Mouse (Mus musculus): ENCODE data around the gene Nol11. TPM values are rescaled to one million over a fixed set of nuclear protein-coding genes. Genes with fewer than 3 reads are reported as not detected.
A peak's percentile ranks its signal among the peaks of the same experiment; 100 is the strongest.

Gene Nol11
- total RNA-seq, 1 experiment, result 90.4 TPM

GRCm38 (mm10) chr11:107223169-107223561 is 34.0 kb upstream of the Nol11 start:
- Histone ChIP-seq H3K9me3 (ENCODE audit: control insufficient read depth, insufficient read depth, low read depth, low read length) (no peaks in the 10 kb centered on the region), H3K4me3 (ENCODE audit: insufficient read depth in 1 of 2, low read depth in 1 of 2, low read length in 2 of 2, poor library complexity in 1 of 2, severe bottlenecking in 1 of 2) (no peak overlapping the region), H3K4me1 (ENCODE audit: control insufficient read depth in 2 of 2, insufficient read depth in 2 of 2, low read length in 2 of 2, poor library complexity in 1 of 2) (no peaks in the 10 kb centered on the region), H3K36me3 (ENCODE audit: control insufficient read depth, insufficient read depth, low read length, poor library complexity, severe bottlenecking) (peaks cover 9% of the 10 kb centered on the region), H3K9ac (ENCODE audit: insufficient read depth, low read depth, low read length, poor library complexity, severe bottlenecking) (no peak overlapping the region), H3K27ac (ENCODE audit: insufficient read depth, low read depth, low read length, poor library complexity, severe bottlenecking) (no peak overlapping the region)
- DNase-seq (ENCODE audit: low read depth, low spot score), result no peak
- TF ChIP-seq CHD2 (IDR thresholded peaks at IDR 0.05; ENCODE audit: low read depth, low read length), result no peak
- no peak for TF ChIP-seq ZC3H11A (IDR thresholded peaks at IDR 0.05; ENCODE audit: borderline replicate concordance, low read depth, low read length)
- no peak for TF ChIP-seq HCFC1 (IDR thresholded peaks at IDR 0.05; ENCODE audit: borderline replicate concordance, insufficient read depth, low read length)
- TF ChIP-seq ZNF384 (IDR thresholded peaks at IDR 0.05; ENCODE audit: low read depth, low read length), result no peak
- no peak for TF ChIP-seq MAFK (IDR thresholded peaks at IDR 0.05; ENCODE audit: insufficient read depth, low read depth, low read length)
- in situ Hi-C loops (cut with MboI; ENCODE audit: low sequenced_read_pairs in 2 of 2, unreplicated experiment in 2 of 2), result no loop called here

- H3K4me3 ChIP-seq (ENCODE audit: insufficient read depth in 1 of 2, low read depth in 1 of 2, low read length in 2 of 2, poor library complexity in 1 of 2, severe bottlenecking in 1 of 2), result no peak overlapping the region
- no peak overlapping the region for H3K27ac ChIP-seq (ENCODE audit: insufficient read depth, low read depth, low read length, poor library complexity, severe bottlenecking)
- peaks cover 9% of the 10 kb centered on the region for H3K36me3 ChIP-seq (ENCODE audit: control insufficient read depth, insufficient read depth, low read length, poor library complexity, severe bottlenecking)
- no peaks in the 10 kb centered on the region for H3K9me3 ChIP-seq (ENCODE audit: control insufficient read depth, insufficient read depth, low read depth, low read length)
- H3K9ac ChIP-seq (ENCODE audit: insufficient read depth, low read depth, low read length, poor library complexity, severe bottlenecking), result no peak overlapping the region
- TF ChIP-seq CHD2 (IDR thresholded peaks at IDR 0.05; ENCODE audit: low read depth, low read length), result no peak
- TF ChIP-seq HCFC1 (IDR thresholded peaks at IDR 0.05; ENCODE audit: borderline replicate concordance, insufficient read depth, low read length), result no peak
- no peak for TF ChIP-seq ZNF384 (IDR thresholded peaks at IDR 0.05; ENCODE audit: low read depth, low read length)
- no peak for TF ChIP-seq MAFK (IDR thresholded peaks at IDR 0.05; ENCODE audit: insufficient read depth, low read depth, low read length)
- no peak for TF ChIP-seq ZC3H11A (IDR thresholded peaks at IDR 0.05; ENCODE audit: borderline replicate concordance, low read depth, low read length)
- DNase-seq (ENCODE audit: low read depth, low spot score), result no peak
- H3K4me1 ChIP-seq (ENCODE audit: control insufficient read depth in 2 of 2, insufficient read depth in 2 of 2, low read length in 2 of 2, poor library complexity in 1 of 2), result no peaks in the 10 kb centered on the region
- in situ Hi-C loops (cut with MboI; ENCODE audit: low sequenced_read_pairs in 2 of 2, unreplicated experiment in 2 of 2), result no loop called here
Measured at GRCm38 (mm10) chr11:107222531-107223168, 33.5 kb upstream of the Nol11 start.

GRCm38 (mm10) chr11:107215111-107215510 is 25.9 kb upstream of the Nol11 start:
- no peak overlapping the region for H3K27ac ChIP-seq (ENCODE audit: insufficient read depth, low read depth, low read length, poor library complexity, severe bottlenecking)
- TF ChIP-seq ZNF384 (IDR thresholded peaks at IDR 0.05; ENCODE audit: low read depth, low read length) (no peak), ZC3H11A (IDR thresholded peaks at IDR 0.05; ENCODE audit: borderline replicate concordance, low read depth, low read length) (no peak), MAFK (IDR thresholded peaks at IDR 0.05; ENCODE audit: insufficient read depth, low read depth, low read length) (no peak)
- H3K36me3 ChIP-seq (ENCODE audit: control insufficient read depth, insufficient read depth, low read length, poor library complexity, severe bottlenecking), result peaks cover 4% of the 10 kb centered on the region; the same call in 1 of the 2 replicates
- DNase-seq (ENCODE audit: low read depth, low spot score), result peak; percentile 43
- no peaks in the 10 kb centered on the region for H3K9me3 ChIP-seq (ENCODE audit: control insufficient read depth, insufficient read depth, low read depth, low read length)
- H3K9ac ChIP-seq (ENCODE audit: insufficient read depth, low read depth, low read length, poor library complexity, severe bottlenecking), result no peak overlapping the region
- H3K4me3 ChIP-seq (ENCODE audit: insufficient read depth in 1 of 2, low read depth in 1 of 2, low read length in 2 of 2, poor library complexity in 1 of 2, severe bottlenecking in 1 of 2), result no peak overlapping the region
- H3K4me1 ChIP-seq (ENCODE audit: control insufficient read depth in 2 of 2, insufficient read depth in 2 of 2, low read length in 2 of 2, poor library complexity in 1 of 2), result peaks cover 4 to 7% of the 10 kb centered on the region in 2 experiments
- in situ Hi-C loops (cut with MboI; ENCODE audit: low sequenced_read_pairs in 2 of 2, unreplicated experiment in 2 of 2), result no loop called here

- Histone ChIP-seq H3K4me3 (ENCODE audit: insufficient read depth in 1 of 2, low read depth in 1 of 2, low read length in 2 of 2, poor library complexity in 1 of 2, severe bottlenecking in 1 of 2) (no peak overlapping the region), H3K27ac (ENCODE audit: insufficient read depth, low read depth, low read length, poor library complexity, severe bottlenecking) (no peak overlapping the region), H3K9ac (ENCODE audit: insufficient read depth, low read depth, low read length, poor library complexity, severe bottlenecking) (no peak overlapping the region), H3K9me3 (ENCODE audit: control insufficient read depth, insufficient read depth, low read depth, low read length) (no peaks in the 10 kb centered on the region), H3K4me1 (ENCODE audit: control insufficient read depth in 2 of 2, insufficient read depth in 2 of 2, low read length in 2 of 2, poor library complexity in 1 of 2) (peaks cover 8 to 9% of the 10 kb centered on the region in 2 experiments), H3K36me3 (ENCODE audit: control insufficient read depth, insufficient read depth, low read length, poor library complexity, severe bottlenecking) (peaks cover 2% of the 10 kb centered on the region; the same call in 1 of the 2 replicates)
- TF ChIP-seq ZC3H11A (IDR thresholded peaks at IDR 0.05; ENCODE audit: borderline replicate concordance, low read depth, low read length) (no peak), CHD2 (IDR thresholded peaks at IDR 0.05; ENCODE audit: low read depth, low read length) (no peak), MAFK (IDR thresholded peaks at IDR 0.05; ENCODE audit: insufficient read depth, low read depth, low read length) (0 out of 2 replicates have a peak, but pooled peaks have one; percentile 25), HCFC1 (IDR thresholded peaks at IDR 0.05; ENCODE audit: borderline replicate concordance, insufficient read depth, low read length) (no peak), ZNF384 (IDR thresholded peaks at IDR 0.05; ENCODE audit: low read depth, low read length) (peak; percentile 99)
- DNase-seq (ENCODE audit: low read depth, low spot score), result peak; percentile 39
- in situ Hi-C loops (cut with MboI; ENCODE audit: low sequenced_read_pairs in 2 of 2, unreplicated experiment in 2 of 2), result no loop called here
Measured at GRCm38 (mm10) chr11:107213745-107214144, 24.6 kb upstream of the Nol11 start.

Measured in ES-E14 (cell line).